Mouse (Mus musculus) limb, embryonic 12.5 days (tissue): ENCODE results near the gene Adcyap1r1. TPM values are rescaled to one million over a fixed set of nuclear protein-coding genes. Genes with fewer than 3 reads are reported as not detected.

Experiments
- ATAC-seq: fragments of 200-750 bp; cut with Nextera tagmentation; 2 replicates; pipeline ENCODE4 v1.8.0; 2017; ENCODE audit warnings: low read depth, moderate TSS enrichment; ENCODE audit not compliant: insufficient number of reproducible peaks, insufficient read depth, low FRiP score, low TSS enrichment
- H3K27ac ChIP-seq: fragments of 300-500 bp; sonication (generic); 2 replicates; pipeline ENCODE4 v1.5.1; 2016; ENCODE audit warnings: mild to moderate bottlenecking, moderate library complexity
- H3K27me3 ChIP-seq: fragments of 300-500 bp; sonication (generic); 2 replicates; pipeline ENCODE4 v1.6.1; 2016; ENCODE audit warnings: mild to moderate bottlenecking, moderate library complexity
- H3K36me3 ChIP-seq: fragments of 300-500 bp; sonication (generic); 2 replicates; pipeline ENCODE4 v1.6.1; 2016; ENCODE audit warnings: mild to moderate bottlenecking, moderate library complexity
- H3K4me1 ChIP-seq: fragments of 300-500 bp; sonication (generic); replicated peaks from 2 replicates; pipeline ENCODE4 v1.6.1; 2016
- H3K4me2 ChIP-seq: fragments of 300-500 bp; sonication (generic); 2 replicates; pipeline ENCODE4 v1.6.1; 2016; ENCODE audit warnings: mild to moderate bottlenecking, moderate library complexity
- H3K4me3 ChIP-seq: fragments of 300-500 bp; sonication (generic); replicated peaks from 2 replicates; pipeline ENCODE4 v1.5.1; 2016; ENCODE audit warnings: mild to moderate bottlenecking
- H3K9ac ChIP-seq: fragments of 300-500 bp; sonication (generic); replicated peaks from 2 replicates; pipeline ENCODE4 v1.6.1; 2016; ENCODE audit warnings: mild to moderate bottlenecking, moderate library complexity
- H3K9me3 ChIP-seq: fragments of 300-500 bp; sonication (generic); 2 replicates; pipeline ENCODE4 v1.6.1; 2016; ENCODE audit warnings: mild to moderate bottlenecking, moderate library complexity
- WGBS: fragments of 180-500 bp; shearing (Covaris S2); methylation state at CpG from one replicate; pipeline ENCODE4 v1.1.7; 2016; 5-methylcytosine and 5-hydroxymethylcytosine counted together
- polyA plus RNA-seq: library from polyadenylated mRNA; unstranded; fragments of >200 nt; fragmentation: Nextera tagmentation; extraction: Ambion mirVana; gene quantifications from 2 replicates; pipeline ENCODE4 v1.2.1, GENCODE M21; 2016

Adcyap1r1 gene
- polyA plus RNA-seq, 1 experiment from 2014 or later: 1.2 TPM

DNA sequence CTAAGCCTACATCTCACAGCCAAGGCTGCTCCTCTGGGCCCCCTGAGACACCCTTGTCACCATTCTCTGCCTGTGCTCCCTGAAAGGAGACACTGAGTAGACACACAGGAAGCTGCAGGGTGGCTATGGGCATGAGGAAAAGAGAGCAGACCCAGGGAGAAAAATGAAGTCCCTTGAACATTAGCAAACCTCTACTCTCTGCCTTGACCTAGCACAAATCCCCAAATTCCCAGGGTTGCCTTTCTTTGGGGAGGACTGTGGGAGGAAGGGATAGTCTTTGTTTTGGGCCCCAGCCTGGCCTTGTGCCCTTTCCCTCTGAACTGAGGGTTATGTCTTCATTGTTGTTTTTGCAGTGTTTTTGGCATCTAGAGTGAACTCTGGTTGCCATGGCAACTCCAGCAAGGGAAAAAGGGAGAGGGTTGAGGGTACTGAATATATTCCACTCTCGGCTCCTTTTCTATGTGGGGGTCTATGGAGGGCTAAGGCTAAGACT lies 30.9 kb upstream of the Adcyap1r1 start:
- H3K4me1 ChIP-seq: no peaks in the 10 kb centered on the region
- no peak overlapping the region for H3K27ac ChIP-seq
- peaks cover 14% of the 10 kb centered on the region; the same call in 1 of the 2 replicates for H3K27me3 ChIP-seq
- H3K36me3 ChIP-seq: no peaks in the 10 kb centered on the region
- 55% methylated on average over 1 of the region's 1 CpGs for WGBS
- H3K9me3 ChIP-seq: 0 out of 2 replicates have a peak, but pooled peaks cover 3% of the 10 kb centered on the region
- no peak overlapping the region for H3K4me3 ChIP-seq
- H3K9ac ChIP-seq: no peak overlapping the region
- ATAC-seq: no peak
- H3K4me2 ChIP-seq: no peak overlapping the region

GRCm38 (mm10) chr6:55432121-55432520 lies 19.7 kb upstream of the Adcyap1r1 start:
- Histone ChIP-seq H3K27ac (no peak overlapping the region), H3K9me3 (no peaks in the 10 kb centered on the region), H3K9ac (no peak overlapping the region), H3K4me3 (no peak overlapping the region), H3K4me2 (no peak overlapping the region), H3K27me3 (no peaks in the 10 kb centered on the region), H3K4me1 (peaks cover 10% of the 10 kb centered on the region), H3K36me3 (no peaks in the 10 kb centered on the region)
- ATAC-seq: no peak

GRCm38 (mm10) chr6:55434360-55434759 lies 17.4 kb upstream of the Adcyap1r1 start:
- Histone ChIP-seq H3K4me2 (no peak overlapping the region), H3K4me3 (no peak overlapping the region), H3K9me3 (no peaks in the 10 kb centered on the region), H3K27me3 (no peaks in the 10 kb centered on the region), H3K27ac (no peak overlapping the region), H3K36me3 (no peaks in the 10 kb centered on the region), H3K4me1 (peaks cover 10% of the 10 kb centered on the region), H3K9ac (0 out of 2 replicates have a peak overlapping the region, but pooled peaks have one; percentile 31)
- ATAC-seq: 0 out of 2 replicates have a peak, but pooled peaks have one; percentile 31
- WGBS: 26% methylated on average over 3 of the region's 3 CpGs

DNA sequence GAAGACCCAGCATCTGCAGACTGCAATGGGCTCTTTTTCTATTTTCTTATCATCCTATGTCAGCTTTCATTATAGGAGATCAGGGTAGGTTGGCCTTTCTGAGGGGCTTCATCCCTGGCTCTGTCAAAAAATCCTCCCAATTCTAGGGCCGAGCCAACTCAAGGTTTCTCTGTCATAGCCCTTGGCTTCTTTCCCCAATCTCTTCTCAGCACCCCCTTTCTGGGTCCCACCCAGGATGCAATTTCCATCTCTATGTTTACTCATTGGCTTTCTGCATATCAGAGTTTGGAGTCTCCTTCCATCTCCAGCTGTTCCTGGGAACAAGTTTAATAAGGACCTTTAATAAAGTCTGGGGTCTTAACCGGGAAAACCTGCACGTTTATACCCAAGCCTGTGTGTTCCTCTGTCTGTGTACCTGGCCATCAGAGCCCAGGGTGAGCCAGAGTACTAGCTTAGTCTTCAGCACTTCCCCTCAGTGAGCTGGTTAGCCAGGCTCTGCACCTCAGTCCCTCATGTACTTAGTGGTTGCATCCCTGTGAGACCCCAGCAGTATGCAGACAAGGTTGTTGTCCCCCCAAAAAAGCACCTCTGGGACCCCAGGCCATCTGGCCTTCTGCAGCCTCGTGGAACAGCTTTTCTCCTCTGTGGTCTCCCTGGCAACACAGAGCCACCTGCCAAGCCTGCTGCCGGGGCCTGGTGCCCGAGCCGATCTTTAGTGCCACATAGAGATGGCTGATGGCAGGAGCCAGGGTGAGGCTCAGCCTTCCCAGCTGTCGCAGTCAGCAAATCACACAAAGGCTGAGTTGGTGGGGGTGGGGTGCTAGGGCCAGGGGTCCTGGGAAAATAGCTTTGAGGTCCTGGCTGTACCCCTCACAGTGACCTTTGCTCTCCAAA lies 16.3 kb upstream of the Adcyap1r1 start:
- WGBS: 55% methylated on average over 8 of the region's 8 CpGs
- Histone ChIP-seq H3K4me1 (peaks cover 10% of the 10 kb centered on the region), H3K4me3 (no peak overlapping the region), H3K27me3 (peaks cover 1% of the 10 kb centered on the region; the same call in 1 of the 2 replicates), H3K36me3 (no peaks in the 10 kb centered on the region), H3K9me3 (no peaks in the 10 kb centered on the region), H3K27ac (no peak overlapping the region), H3K4me2 (no peak overlapping the region), H3K9ac (no peak overlapping the region)
- ATAC-seq: no peak

DNA sequence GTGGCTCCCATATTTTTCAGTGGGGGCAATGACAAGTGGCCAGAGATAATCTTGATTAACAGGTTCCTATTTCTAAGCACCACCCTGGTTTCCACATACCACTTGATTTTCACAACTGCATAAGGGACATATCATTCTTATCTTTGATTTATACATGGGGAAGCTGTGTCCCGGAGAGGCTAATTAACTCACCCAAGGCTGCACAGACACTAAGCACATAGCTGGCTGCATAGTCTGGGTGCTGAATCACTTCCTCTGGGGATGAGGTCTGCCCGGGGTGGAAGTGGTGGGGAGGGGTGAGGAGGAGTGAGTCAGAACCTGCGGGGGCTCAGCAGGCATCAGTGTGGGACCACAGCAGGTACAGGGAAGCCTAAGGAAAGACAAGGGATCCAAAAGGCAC lies 13.9 kb upstream of the Adcyap1r1 start:
- Histone ChIP-seq H3K36me3 (no peaks in the 10 kb centered on the region), H3K9ac (no peak overlapping the region), H3K4me3 (no peak overlapping the region), H3K27me3 (peaks cover 6% of the 10 kb centered on the region; the same call in 1 of the 2 replicates), H3K9me3 (no peaks in the 10 kb centered on the region), H3K4me2 (no peak overlapping the region), H3K4me1 (peaks cover 10% of the 10 kb centered on the region), H3K27ac (no peak overlapping the region)
- 50% methylated on average over 3 of the region's 3 CpGs for WGBS
- no peak for ATAC-seq

DNA sequence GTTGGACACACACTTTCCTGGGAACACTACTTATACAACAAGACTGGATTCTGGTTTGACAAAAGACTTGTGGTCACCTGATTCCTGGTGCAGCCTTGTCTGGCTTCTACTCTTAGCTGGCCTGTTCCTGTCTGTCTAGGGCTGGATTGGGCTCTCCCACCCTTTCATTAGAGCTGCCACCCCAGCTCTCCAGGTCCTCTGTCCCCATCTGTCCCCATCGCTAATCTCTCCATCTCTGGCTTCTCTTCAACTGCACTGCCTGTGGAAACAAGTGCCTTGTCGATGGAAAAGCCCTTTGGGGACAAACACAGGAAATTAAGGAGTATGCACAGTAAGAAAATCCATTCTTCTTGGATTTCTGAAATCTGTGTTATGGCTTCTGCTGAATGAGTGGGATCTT lies 12.9 kb upstream of the Adcyap1r1 start:
- Histone ChIP-seq H3K4me3 (no peak overlapping the region), H3K27ac (no peak overlapping the region), H3K9ac (no peak overlapping the region), H3K27me3 (peaks cover 6% of the 10 kb centered on the region; the same call in 1 of the 2 replicates), H3K9me3 (no peaks in the 10 kb centered on the region), H3K36me3 (no peaks in the 10 kb centered on the region), H3K4me2 (no peak overlapping the region), H3K4me1 (peaks cover 10% of the 10 kb centered on the region)
- 80% methylated on average over 2 of the region's 2 CpGs for WGBS
- ATAC-seq: no peak

- Histone ChIP-seq H3K36me3 (no peaks in the 10 kb centered on the region), H3K9me3 (no peaks in the 10 kb centered on the region), H3K4me3 (no peak overlapping the region), H3K9ac (no peak overlapping the region), H3K27ac (no peak overlapping the region), H3K27me3 (peaks cover 24% of the 10 kb centered on the region), H3K4me1 (0 out of 2 replicates have a peak, but pooled peaks cover 5% of the 10 kb centered on the region), H3K4me2 (no peak overlapping the region)
- ATAC-seq: peak; percentile 69; the same call in 1 of the 2 replicates
- whole genome bisulfite sequencing: 29% methylated on average over 2 of the region's 2 CpGs
Observed at GRCm38 (mm10) chr6:55443927-55444688, 7.7 kb upstream of the Adcyap1r1 start.

- no peaks in the 10 kb centered on the region for H3K36me3 ChIP-seq
Observed at GRCm38 (mm10) chr6:55444721-55445120, 7.1 kb upstream of the Adcyap1r1 start.

GRCm38 (mm10) chr6:55448199-55448598 lies 3.6 kb upstream of the Adcyap1r1 start:
- Histone ChIP-seq H3K9ac (no peak overlapping the region), H3K4me1 (peaks cover 21% of the 10 kb centered on the region; the same call in 1 of the 2 replicates), H3K36me3 (no peaks in the 10 kb centered on the region), H3K27ac (no peak overlapping the region), H3K4me3 (no peak overlapping the region), H3K4me2 (no peak overlapping the region), H3K9me3 (no peaks in the 10 kb centered on the region), H3K27me3 (peaks cover 59% of the 10 kb centered on the region)
- ATAC-seq: no peak
- 81% methylated on average over 9 of the region's 9 CpGs for WGBS

More at GRCm38 (mm10) chr6:55444721-55445120, 7.1 kb upstream of the Adcyap1r1 start:
- Histone ChIP-seq H3K4me3 (no peak overlapping the region), H3K9ac (no peak overlapping the region), H3K27me3 (peaks cover 30% of the 10 kb centered on the region), H3K4me1 (0 out of 2 replicates have a peak, but pooled peaks cover 5% of the 10 kb centered on the region), H3K4me2 (no peak overlapping the region), H3K9me3 (no peaks in the 10 kb centered on the region), H3K27ac (no peak overlapping the region)
- 48% methylated on average over 4 of the region's 4 CpGs for WGBS
- no peak for ATAC-seq

DNA sequence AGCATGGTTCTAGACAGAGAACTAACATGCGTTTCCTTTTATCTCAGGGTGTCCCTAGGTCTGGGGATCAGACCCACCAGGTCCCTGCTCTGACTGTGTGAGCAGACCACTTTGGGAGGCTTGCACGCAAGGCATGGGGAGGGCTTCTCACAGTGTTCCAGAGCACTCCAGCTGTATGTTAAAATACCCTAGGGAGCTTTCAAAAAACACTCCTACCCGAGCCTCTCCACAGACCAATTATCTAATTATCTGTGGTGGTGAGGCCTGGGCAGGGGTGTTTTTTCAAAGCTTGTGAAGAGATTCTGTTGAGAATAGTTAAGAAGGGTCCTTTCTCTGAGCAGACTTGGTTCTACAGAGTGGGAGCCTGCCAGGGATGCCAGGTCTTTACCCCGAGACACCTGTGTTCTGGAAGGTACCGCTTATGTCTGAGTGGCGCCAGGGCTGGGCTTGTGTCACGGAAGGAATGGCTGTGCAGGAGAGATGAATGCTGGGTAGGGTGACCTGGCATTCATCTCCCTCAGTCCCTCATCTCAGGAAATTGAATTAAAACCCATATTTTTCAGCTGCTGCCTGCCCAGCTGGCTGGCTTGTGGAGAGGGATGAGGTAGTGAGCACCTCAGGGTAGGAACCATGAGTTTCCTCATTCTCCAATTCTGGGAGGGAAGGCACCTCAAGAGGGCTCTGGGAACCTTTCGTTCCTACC lies 2.7 kb upstream of the Adcyap1r1 start:
- Histone ChIP-seq H3K36me3 (no peaks in the 10 kb centered on the region), H3K9ac (no peak overlapping the region), H3K27me3 (peaks cover 68% of the 10 kb centered on the region), H3K4me3 (no peak overlapping the region), H3K4me2 (no peak overlapping the region), H3K4me1 (peaks cover 20% of the 10 kb centered on the region; the same call in 1 of the 2 replicates), H3K9me3 (no peaks in the 10 kb centered on the region), H3K27ac (no peak overlapping the region)
- no peak for ATAC-seq
- WGBS: 62% methylated on average over 8 of the region's 8 CpGs
